Mouse (Mus musculus): ENCODE measurements around the gene Utrn.

Gene Utrn

DNA sequence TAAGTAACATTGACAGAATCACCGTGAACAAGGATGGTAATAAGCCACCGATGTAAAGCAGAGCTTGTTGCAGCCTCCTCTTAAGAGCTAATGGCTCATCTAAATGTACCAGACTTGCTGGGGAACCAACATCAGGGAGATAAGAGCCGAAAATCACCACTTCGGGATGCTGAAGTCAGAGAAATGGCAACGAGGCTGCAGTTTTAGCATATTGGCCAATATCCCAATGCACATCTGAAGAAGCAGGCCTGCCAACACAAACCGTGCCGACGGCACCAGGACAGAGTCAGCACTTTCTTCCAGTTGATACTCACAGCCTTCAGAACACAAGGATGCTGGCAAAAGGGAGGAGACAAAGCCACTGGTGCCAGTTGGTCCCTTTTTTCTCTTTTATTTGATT is 442.3 kb downstream of the Utrn start:
- DNase-seq (ENCODE audit: low spot score in 2 of 2) = no peak

DNA sequence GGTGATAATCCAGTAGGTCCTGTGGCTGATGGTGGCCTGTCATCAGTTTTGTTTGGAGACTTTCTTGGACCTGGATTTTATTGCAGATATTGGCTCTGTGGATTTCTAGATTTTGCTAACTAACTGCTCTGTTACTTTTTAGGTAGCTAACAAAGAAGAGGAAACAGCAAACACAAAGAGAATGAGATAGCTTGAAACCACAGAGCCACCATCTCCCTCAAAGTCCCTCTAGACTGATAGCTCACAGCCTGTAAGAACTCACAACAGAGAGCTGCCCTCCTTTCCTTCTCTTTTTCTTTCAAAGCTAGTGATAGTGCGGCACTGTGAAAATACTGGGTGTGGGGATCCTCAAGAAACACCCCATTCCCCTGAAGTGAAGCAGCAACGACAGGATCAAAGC is 444.2 kb downstream of the Utrn start:
- DNase-seq (ENCODE audit: low spot score in 2 of 2) = no peak

DNA sequence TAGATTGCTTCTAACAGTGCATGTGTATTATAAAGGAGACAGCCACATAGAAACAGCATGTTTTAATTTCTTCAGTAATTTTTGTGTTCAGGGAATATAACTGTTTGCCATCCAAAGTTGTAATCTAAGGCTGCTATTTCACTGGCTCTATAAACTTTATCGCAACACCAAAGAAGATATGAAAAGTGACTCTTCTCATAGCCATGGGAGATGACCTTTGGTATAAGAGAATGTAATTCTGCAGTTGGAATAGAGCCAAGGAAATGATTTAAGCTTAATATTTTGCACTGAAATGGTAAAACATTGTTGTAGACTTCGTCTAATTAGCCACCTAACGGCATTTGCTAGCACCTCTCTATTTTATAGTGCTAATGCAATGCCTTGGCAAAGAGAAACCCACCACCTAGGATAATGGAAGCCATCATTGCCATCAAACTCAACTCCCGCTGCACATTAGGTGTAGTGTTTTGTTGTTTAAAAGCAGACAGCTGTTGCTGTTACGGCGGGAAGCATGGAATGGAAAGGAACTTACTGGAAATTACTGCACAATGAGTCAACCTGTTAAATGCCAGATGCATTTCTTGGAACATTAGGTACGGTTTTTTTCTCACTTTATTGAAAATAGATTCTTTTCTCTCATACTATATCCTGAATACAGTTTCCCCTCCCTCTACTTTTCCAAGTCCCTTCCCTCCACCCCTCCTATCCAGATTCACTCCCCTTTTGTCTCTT is 445.0 kb downstream of the Utrn start:
- DNase-seq (ENCODE audit: low spot score in 2 of 2) = no peak

DNA sequence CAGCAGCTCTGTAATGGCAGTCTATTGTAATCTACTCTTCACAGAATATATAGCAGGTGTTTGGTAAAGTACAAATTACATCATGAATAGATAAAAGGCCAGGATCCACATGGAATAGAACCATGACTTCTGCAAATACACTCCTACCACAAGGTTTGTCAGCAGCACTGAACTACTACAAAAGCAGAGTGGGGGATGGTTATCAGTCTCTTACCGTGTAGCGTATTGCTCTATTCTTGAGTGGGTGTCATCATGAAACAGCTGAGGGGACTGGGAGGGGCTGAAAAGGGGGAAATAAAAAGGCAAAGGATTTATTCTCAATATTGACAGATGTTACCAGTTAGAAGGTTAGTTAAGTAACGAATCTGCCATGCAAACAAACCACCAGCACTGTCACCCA is 454.2 kb downstream of the Utrn start:
- DNase-seq (ENCODE audit: low spot score in 2 of 2) = no peak

DNA sequence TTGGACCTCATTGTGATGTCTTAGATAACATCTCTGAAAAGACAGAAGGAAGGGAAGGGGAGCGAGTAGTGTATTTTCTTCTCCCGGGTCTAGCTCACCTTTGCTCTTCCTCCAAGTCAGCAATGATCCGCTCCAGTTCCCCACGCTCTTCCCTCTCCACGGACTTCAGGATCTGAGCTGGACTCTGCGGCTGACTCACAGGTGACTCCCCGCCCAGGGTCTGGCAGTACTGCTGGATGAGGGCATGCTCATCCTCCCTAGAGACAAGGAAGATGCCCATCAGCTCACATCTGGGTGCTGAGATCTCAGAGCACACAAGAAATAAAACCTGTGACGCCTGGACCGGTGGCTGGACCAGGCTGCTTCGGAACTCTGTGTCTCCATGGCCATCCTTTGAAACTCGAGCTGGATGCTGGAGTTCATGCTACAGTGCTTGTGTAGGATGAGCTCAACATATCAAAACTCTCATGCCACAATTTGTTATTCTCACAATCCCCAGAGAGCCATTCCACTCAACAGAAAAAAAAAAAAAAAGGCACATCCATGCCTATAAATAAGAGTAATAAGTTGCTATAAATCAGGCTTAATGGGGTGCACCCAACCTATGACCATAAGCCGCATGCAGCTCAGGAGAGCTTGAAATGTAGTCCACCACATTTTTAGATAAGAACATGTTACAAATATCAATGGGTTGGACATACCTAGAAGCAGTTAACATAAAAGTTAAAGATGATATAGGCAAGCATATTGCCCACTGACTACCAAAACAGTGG is 462.6 kb downstream of the Utrn start:
- no peak for DNase-seq (ENCODE audit: low spot score in 2 of 2)

DNA sequence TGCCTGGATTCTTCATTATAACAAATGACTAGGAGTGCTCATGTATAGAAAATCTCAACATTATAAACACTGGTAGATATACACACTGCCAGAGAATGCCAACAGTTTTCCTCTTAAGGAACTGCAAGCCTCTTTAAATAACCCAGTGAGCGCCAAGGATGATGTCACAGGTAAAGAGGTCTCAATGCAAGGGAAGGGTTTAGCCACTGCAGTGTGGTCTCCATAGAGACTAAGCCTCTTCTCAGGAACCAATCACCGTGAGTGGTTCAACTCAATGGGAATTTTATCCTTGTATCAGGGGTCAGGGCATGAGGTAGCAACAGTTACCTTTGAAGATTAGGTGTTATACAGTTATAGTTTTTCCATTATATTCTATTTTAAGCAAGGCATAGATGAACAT is 469.7 kb downstream of the Utrn start:
- DNase-seq (ENCODE audit: low spot score in 2 of 2) = no peak

DNA sequence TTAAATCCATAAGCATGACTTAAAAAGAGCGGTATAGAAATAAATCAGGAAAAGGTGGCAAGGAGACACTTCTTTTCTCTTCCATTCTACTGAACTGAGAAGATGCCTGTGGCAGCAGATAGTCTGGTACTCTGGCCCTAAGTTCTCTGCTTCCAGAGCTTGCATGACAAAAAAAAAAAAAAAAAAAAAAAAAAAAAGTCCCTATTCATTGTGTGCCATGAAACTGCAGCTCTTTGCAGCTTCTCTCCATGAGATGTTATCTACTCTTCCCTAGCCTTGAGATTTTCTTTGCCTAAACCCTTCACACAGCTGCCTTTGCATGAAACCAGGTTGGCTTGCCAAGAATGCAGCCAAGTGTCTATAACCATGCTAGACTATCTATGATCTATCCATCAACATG is 489.0 kb downstream of the Utrn start:
- no peak for DNase-seq (ENCODE audit: low spot score in 2 of 2)

DNA sequence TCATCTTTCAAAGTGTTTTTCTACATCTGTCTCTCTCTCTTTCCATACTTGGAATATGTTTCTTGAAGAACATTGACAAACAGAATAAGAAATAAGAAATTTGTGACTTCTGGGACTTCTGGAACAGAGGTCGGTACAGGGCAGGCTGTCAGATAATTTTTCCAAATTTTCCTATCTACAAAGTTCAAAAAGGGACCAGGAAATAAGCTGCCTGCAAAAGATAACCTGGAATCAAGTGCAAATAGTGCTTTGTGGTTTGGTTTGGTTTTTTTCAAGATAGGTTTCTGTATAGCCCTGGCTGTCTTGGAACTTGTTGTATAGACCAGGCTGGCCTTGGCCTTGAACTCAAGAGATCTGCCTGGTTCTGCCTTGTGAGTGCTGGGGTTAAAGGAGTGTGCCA is 490.0 kb downstream of the Utrn start:
- no peak for DNase-seq (ENCODE audit: low spot score in 2 of 2)

DNA sequence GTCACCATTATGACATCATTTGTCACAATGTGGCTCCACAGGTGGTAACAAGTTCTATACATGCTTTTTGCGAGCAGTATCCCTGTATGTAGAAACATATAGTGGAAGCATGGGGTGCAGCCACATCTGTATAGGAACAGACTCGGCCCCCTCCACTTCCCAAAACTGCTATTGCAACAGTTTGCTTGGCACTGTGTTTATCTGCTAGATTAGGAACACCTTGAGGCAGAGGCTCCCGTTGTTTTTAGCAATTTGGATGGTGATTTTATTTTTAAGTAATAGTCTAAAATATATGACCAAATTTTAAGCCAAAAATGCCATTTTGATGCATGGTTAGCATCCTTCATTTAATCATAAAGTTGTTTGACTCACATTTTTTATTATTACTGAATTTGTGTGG is 491.4 kb downstream of the Utrn start:
- DNase-seq (ENCODE audit: low spot score in 2 of 2) = no peak

DNA sequence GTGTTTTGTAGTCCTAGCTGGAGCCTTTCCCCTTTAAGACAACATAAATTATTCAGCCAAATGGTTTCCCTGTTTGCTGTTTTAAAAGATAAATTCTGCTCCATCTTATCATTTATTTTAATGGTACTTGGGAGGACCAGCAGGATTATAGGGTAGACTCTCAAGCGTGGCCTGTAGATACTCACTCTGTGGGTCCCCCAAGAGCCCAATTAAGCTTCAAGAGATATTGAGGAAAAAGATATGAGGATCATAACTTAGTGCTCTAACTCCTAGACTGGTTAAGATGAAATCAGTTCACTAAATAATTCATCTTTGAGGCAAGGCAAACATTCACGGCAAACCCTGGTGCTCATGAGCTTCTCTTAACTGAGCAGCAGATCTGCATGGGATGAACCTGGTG is 493.1 kb downstream of the Utrn start:
- DNase-seq (ENCODE audit: low spot score in 2 of 2) = no peak

DNA sequence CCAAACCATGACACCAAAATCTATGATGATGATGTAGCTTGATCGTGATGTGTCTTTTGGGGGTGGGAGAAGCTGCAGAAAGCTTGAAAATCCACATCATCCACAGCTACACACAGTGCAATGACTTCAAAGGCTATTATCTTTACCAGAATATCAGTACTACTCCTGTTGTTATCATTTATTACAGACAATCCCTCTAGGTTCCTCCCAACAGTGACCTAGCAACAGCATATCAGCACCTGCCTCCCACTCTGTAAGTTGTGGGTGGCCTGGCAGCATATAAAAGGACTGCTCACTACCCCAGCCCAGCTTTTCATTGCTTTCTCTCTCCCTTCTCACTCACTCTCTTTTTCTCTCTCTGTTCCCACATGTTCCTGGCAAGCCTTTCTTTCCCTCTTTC is 494.4 kb downstream of the Utrn start:
- no peak for DNase-seq (ENCODE audit: low spot score in 2 of 2)

DNA sequence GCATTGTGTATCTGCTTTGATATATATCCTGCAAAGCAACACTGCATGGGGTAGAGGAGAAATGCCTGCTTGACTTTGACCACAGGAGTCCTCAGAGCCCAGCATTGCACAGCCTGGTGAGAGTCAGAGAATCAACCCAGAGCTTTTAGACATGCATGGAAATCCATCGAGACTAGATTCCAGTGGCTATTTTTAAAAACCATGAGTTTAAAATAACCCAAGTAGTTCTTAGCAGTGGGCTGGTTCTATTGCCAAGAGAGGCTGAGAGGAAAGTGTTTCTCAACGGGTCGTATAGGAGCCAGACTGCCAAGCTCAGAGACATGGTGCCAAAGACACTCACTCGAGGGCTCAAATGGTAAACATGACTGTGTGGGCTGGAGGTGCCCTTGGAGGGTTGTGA is 514.6 kb downstream of the Utrn start:
- DNase-seq (ENCODE audit: low spot score in 2 of 2) = no peak

DNA sequence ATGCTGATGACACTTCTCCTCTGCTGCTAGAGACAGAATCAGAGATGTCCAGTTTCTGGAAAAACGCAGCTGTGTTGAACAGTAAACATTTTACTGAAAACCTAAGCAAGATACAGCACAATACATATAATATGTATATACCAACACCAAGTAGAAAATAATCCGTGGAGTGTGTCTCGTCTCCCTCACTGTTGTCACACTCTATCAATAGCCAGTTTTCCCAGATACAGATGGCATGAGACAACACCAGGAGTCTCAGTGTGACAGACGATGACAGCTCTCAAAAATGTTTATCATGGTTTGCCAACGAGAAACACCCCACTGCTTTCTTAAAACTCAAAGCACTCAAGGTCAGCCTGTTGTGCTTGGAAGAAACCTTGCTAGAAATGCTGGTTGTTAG is 515.1 kb downstream of the Utrn start:
- no peak for DNase-seq (ENCODE audit: low spot score in 2 of 2)

DNA sequence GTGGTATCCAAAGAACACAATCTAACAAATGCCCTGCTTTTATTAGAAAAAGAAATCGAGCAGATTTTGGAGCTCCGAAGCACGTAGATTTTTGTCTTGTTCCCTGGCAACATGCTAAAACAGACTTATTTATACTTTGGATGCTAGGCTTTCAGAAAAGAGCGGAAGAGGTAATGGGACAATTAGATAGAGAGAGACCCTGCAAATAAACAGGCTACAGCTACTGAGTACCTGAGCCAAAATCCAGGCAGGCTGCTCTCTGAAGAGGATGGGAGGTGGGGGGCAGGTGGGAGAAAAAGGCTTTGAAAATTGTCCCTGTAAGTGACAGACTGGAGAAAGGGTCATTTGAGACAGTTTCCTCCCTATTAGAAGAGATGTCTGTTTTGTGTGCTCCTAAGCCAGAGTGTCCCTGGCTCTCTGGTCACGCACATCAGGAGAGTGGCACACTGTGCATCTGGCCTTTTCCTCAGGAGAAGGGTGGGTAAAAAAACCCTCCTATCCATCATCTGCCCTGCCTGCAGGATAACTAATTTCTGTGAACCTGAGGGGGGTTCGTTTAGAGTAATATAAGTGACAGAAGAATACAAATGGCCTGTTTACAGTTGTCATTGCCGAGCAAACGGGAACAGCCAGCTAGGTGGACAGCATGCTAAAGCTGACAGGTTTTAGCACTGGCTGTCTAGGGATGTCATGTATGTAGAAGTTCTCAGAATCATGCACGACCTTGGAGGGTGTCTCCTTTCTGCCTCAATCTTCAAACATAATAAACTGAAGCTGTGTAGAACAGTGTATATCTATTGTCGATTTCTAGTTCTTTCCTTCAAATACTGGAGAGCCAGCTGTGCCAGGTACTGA is 529.2 kb downstream of the Utrn start:
- DNase-seq (ENCODE audit: low spot score in 2 of 2) = no peak

DNA sequence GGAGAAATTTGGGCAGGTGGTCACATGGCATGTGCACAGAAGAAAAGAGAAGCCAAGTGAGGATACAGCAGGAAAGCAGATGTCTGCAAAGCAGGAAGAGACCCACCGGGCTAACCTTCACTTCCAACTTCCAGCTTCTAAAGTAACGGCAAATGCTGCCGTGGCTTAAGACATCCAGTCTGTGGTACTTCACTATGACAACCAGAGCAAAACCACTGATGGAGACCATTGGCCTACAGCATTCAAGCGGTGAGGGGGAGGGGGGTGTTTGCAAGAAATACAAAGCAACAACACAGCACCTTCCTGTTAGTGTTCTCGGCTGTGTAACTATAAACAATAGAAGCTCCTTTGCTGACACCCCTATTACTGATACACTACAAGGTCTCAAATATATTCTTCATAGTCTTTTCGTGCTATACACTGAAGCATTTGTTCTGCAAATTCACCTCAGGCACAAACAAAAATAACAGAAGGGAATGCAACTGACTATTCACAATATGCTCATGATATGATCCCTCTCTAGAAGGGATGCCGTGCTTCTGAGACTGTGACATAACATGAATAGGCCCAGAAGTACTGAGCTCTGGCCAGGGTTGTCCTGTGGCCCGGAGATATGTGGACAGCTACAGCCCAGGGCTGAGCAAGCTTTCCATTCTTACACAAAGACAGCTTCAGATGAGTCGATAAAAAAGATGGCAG is 530.0 kb downstream of the Utrn start:
- DNase-seq (ENCODE audit: low spot score in 2 of 2) = no peak

Measured in spleen, postnatal 10 days (tissue).